Mouse (Mus musculus): ENCODE results near the gene Plxna2.

DNA sequence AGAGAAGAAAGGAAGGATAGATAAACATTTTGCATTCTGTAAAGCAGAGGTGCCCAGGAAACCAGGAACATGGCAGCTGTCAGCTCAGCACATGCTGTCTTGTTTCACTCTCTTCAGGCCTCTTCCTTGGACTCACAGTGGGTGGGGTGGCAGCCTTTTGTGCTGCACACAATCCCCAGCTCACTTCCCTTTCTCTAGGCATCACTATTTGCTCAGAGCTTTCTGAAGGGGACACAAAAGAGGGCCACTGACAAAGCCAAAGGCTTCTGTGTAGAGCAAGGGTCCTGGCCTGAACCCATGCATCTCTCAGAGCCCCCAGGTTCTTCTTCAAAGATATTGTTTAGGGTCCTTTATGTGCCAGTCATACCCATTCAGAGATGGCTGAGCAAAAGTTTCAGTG lies 45.0 kb downstream of the Plxna2 start:
- TF ChIP-seq CTCF (IDR thresholded peaks at IDR 0.05; ENCODE audit: control insufficient read depth, insufficient read depth, insufficient replicate concordance, low read depth, low read length): no peak
- no peak for TF ChIP-seq POLR2A (IDR thresholded peaks at IDR 0.05; ENCODE audit: control insufficient read depth, low read depth, low read length)

Data from testis, adult 2 months (tissue).